Mouse (Mus musculus): Measurements from ENCODE around the gene Slc1a5. TPM values are rescaled to one million over a fixed set of nuclear protein-coding genes. Genes with fewer than 3 reads are reported as not detected.

The Slc1a5 gene
- polyA plus RNA-seq, 1 experiment from 2014 or later = 12.4 TPM

- ATAC-seq (replicated peaks) = peak; percentile 13; the same call in 1 of the 2 replicates
- 2% methylated on average over 33 of the region's 33 CpGs for WGBS
- peak overlapping the region; percentile 64 for H3K4me3 ChIP-seq
- no peaks in the 10 kb centered on the region for H3K9me3 ChIP-seq
- H3K4me2 ChIP-seq = peak overlapping the region; percentile 94
- no peaks in the 10 kb centered on the region for H3K27me3 ChIP-seq (replicated peaks)
- H3K4me1 ChIP-seq = peaks cover 27% of the 10 kb centered on the region
- peaks cover 25% of the 10 kb centered on the region for H3K36me3 ChIP-seq (replicated peaks)
- H3K9ac ChIP-seq = peak overlapping the region; percentile 53
- H3K27ac ChIP-seq = peak overlapping the region; percentile 72
Observed at GRCm38 (mm10) chr7:16843441-16844171, 62.5 kb downstream of the Slc1a5 start.

- whole genome bisulfite sequencing = 71% methylated on average over 3 of the region's 3 CpGs
- no peak for ATAC-seq (replicated peaks)
- Histone ChIP-seq H3K4me2 (peak overlapping the region; percentile 94; the same call in 1 of the 2 replicates), H3K27ac (0 out of 2 replicates have a peak overlapping the region, but pooled peaks have one; percentile 17), H3K4me1 (peaks cover 27% of the 10 kb centered on the region), H3K9me3 (no peaks in the 10 kb centered on the region), H3K4me3 (no peak overlapping the region), H3K27me3 (replicated peaks) (no peaks in the 10 kb centered on the region), H3K36me3 (replicated peaks) (peaks cover 16% of the 10 kb centered on the region), H3K9ac (no peak overlapping the region)
Observed at GRCm38 (mm10) chr7:16844696-16845071, 63.5 kb downstream of the Slc1a5 start.

GRCm38 (mm10) chr7:16845072-16845819, 64.1 kb downstream of the Slc1a5 start:
- ATAC-seq (replicated peaks) = no peak
- Histone ChIP-seq H3K27ac (0 out of 2 replicates have a peak overlapping the region, but pooled peaks have one; percentile 17), H3K4me1 (peaks cover 27% of the 10 kb centered on the region), H3K4me3 (no peak overlapping the region), H3K9me3 (no peaks in the 10 kb centered on the region), H3K36me3 (replicated peaks) (peaks cover 10% of the 10 kb centered on the region), H3K4me2 (peak overlapping the region; percentile 94; the same call in 1 of the 2 replicates), H3K9ac (no peak overlapping the region), H3K27me3 (replicated peaks) (no peaks in the 10 kb centered on the region)
- 39% methylated on average over 14 of the region's 14 CpGs for WGBS

GRCm38 (mm10) chr7:16845820-16846167, 64.7 kb downstream of the Slc1a5 start:
- Histone ChIP-seq H3K4me1 (peaks cover 27% of the 10 kb centered on the region), H3K36me3 (replicated peaks) (peaks cover 5% of the 10 kb centered on the region; the same call in 1 of the 2 replicates), H3K27ac (no peak overlapping the region), H3K9me3 (no peaks in the 10 kb centered on the region), H3K4me2 (peak overlapping the region; percentile 94; the same call in 1 of the 2 replicates), H3K27me3 (replicated peaks) (no peaks in the 10 kb centered on the region), H3K9ac (no peak overlapping the region), H3K4me3 (no peak overlapping the region)
- 36% methylated on average over 10 of the region's 10 CpGs for WGBS
- no peak for ATAC-seq (replicated peaks)

- H3K27me3 ChIP-seq (replicated peaks) = no peaks in the 10 kb centered on the region
- no peaks in the 10 kb centered on the region; the same call in 1 of the 2 replicates for H3K36me3 ChIP-seq (replicated peaks)
- H3K4me3 ChIP-seq = no peak overlapping the region
- no peaks in the 10 kb centered on the region for H3K9me3 ChIP-seq
- peaks cover 27% of the 10 kb centered on the region for H3K4me1 ChIP-seq
- WGBS = 92% methylated on average over 5 of the region's 5 CpGs
- no peak overlapping the region for H3K27ac ChIP-seq
- no peak for ATAC-seq (replicated peaks)
- H3K4me2 ChIP-seq = no peak overlapping the region
- H3K9ac ChIP-seq = no peak overlapping the region
Observed at GRCm38 (mm10) chr7:16846775-16847174, 65.6 kb downstream of the Slc1a5 start.

- H3K9ac ChIP-seq = no peak overlapping the region
- WGBS = 88% methylated on average over 19 of the region's 19 CpGs
- no peak for ATAC-seq (replicated peaks)
- H3K36me3 ChIP-seq (replicated peaks) = no peaks in the 10 kb centered on the region; the same call in 1 of the 2 replicates
- H3K4me2 ChIP-seq = no peak overlapping the region
- peaks cover 24% of the 10 kb centered on the region for H3K4me1 ChIP-seq
- H3K9me3 ChIP-seq = no peaks in the 10 kb centered on the region
- H3K4me3 ChIP-seq = no peak overlapping the region
- no peak overlapping the region for H3K27ac ChIP-seq
- no peaks in the 10 kb centered on the region for H3K27me3 ChIP-seq (replicated peaks)
Observed at GRCm38 (mm10) chr7:16847507-16847906, 66.4 kb downstream of the Slc1a5 start.

Other genes with a start within 250 kb of the Slc1a5 start
- 36.1 and 38.3 TPM in 2 replicates for gene Arhgap35, start 166.3 kb upstream of the Slc1a5 start, polyA plus RNA-seq (2015; fragmentation: Nextera tagmentation; extraction: Ambion mirVana)
- gene Ceacam15, start 105.6 kb upstream of the Slc1a5 start, polyA plus RNA-seq (2015; fragmentation: Nextera tagmentation; extraction: Ambion mirVana) = not detected in 2 replicates
- 0.17 and 0.19 TPM in 2 replicates for gene Ceacam9, start 59.4 kb upstream of the Slc1a5 start, polyA plus RNA-seq (2015; fragmentation: Nextera tagmentation; extraction: Ambion mirVana)
- gene Ap2s1, start 42.9 kb upstream of the Slc1a5 start, polyA plus RNA-seq (2015; fragmentation: Nextera tagmentation; extraction: Ambion mirVana) = 452 and 465 TPM in 2 replicates
- 205 and 227 TPM in 2 replicates for gene Strn4, start 34.5 kb downstream of the Slc1a5 start, polyA plus RNA-seq (2015; fragmentation: Nextera tagmentation; extraction: Ambion mirVana)
- 51.9 and 55.1 TPM in 2 replicates for gene Fkrp, start 35.4 kb downstream of the Slc1a5 start, polyA plus RNA-seq (2015; fragmentation: Nextera tagmentation; extraction: Ambion mirVana)
- 6.7 TPM in 2 replicates for gene Prkd2, start 61.6 kb downstream of the Slc1a5 start, polyA plus RNA-seq (2015; fragmentation: Nextera tagmentation; extraction: Ambion mirVana)
- gene Dact3, start 94.0 kb downstream of the Slc1a5 start, polyA plus RNA-seq (2015; fragmentation: Nextera tagmentation; extraction: Ambion mirVana) = 4.7 and 4.8 TPM in 2 replicates
- gene Gng8, start 110.4 kb downstream of the Slc1a5 start, polyA plus RNA-seq (2015; fragmentation: Nextera tagmentation; extraction: Ambion mirVana) = 9.7 and 16.6 TPM in 2 replicates
- 0.42 and 0.43 TPM in 2 replicates for gene Ptgir, start 125.2 kb downstream of the Slc1a5 start, polyA plus RNA-seq (2015; fragmentation: Nextera tagmentation; extraction: Ambion mirVana)
- 351 and 370 TPM in 2 replicates for gene Calm3, start 142.8 kb downstream of the Slc1a5 start, polyA plus RNA-seq (2015; fragmentation: Nextera tagmentation; extraction: Ambion mirVana)
- gene Pnmal2, start 163.3 kb downstream of the Slc1a5 start, polyA plus RNA-seq (2015; fragmentation: Nextera tagmentation; extraction: Ambion mirVana) = 198 and 205 TPM in 2 replicates
- gene Pnmal1, start 178.3 kb downstream of the Slc1a5 start, polyA plus RNA-seq (2015; fragmentation: Nextera tagmentation; extraction: Ambion mirVana) = 74.5 and 76.1 TPM in 2 replicates
- gene Gm42372, start 201.7 kb downstream of the Slc1a5 start, polyA plus RNA-seq (2015; fragmentation: Nextera tagmentation; extraction: Ambion mirVana) = 6.8 and 7.1 TPM in 2 replicates
- 6.4 and 6.8 TPM in 2 replicates for gene Ccdc8, start 211.4 kb downstream of the Slc1a5 start, polyA plus RNA-seq (2015; fragmentation: Nextera tagmentation; extraction: Ambion mirVana)
- gene Ppp5c, start 246.6 kb downstream of the Slc1a5 start, polyA plus RNA-seq (2015; fragmentation: Nextera tagmentation; extraction: Ambion mirVana) = 124 and 127 TPM in 2 replicates

Measured in midbrain, embryonic 15.5 days (tissue).